Mouse (Mus musculus) retina, embryonic 14.5 days (tissue): ENCODE measurements around the gene Cry1.

ENCODE experiments used
- DNase-seq: peaks from one replicate; pipeline ENCODE4 v3.0.0-alpha.2; 2015; ENCODE audit warnings: low spot score

Gene Cry1

DNA sequence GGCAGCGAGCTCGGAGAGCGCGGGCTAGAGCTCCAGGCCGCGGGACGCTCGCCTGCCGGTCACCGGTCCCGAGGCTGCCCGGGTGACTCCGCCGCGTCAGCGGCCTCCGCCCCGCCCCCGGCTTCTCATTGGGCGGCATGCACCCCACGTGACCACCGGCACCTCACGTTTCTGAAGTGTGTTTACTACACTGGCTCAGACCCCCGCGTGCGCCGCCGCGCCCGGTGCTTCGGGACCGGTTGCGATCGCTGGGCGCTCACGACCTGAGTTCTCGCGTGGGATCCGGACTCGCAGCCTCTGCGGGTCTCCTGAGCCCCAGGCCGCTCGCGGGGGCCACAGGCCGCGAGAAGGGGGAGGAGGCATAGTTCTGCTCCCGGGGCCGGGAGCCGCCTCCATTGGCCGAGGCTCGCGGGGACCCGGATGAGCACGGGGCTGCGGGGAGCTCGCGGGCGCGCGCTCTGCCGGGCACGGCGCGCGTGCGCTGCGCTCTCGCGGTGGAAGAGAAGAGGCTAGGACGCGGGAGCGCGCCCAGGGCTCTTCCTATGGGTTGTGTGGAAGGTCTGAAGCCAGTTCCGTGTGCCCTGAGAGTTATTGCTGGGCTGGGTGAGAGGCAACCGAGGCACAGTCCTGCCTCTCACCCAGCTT lies at the start of gene Cry1:
Gene Cry1, minus strand, starts transcription at position 101 of the 645 bp plus-strand sequence.
- peak; percentile 97 for DNase-seq

DNA sequence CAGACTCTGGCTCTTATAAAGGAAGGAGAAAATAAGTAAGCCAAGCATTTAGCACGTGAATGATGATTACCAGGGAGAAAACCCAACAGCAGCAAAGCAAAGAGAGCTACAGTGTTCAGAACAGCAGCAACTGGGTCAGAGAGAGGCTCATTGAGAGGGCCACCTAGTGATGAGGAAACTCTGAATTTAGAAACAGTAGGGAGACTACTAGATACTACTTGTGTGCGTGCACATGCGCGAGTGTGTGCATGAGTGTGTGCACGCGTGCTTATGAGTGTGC lies 36.8 kb upstream of the Cry1 start:
- DNase-seq = no peak

DNA sequence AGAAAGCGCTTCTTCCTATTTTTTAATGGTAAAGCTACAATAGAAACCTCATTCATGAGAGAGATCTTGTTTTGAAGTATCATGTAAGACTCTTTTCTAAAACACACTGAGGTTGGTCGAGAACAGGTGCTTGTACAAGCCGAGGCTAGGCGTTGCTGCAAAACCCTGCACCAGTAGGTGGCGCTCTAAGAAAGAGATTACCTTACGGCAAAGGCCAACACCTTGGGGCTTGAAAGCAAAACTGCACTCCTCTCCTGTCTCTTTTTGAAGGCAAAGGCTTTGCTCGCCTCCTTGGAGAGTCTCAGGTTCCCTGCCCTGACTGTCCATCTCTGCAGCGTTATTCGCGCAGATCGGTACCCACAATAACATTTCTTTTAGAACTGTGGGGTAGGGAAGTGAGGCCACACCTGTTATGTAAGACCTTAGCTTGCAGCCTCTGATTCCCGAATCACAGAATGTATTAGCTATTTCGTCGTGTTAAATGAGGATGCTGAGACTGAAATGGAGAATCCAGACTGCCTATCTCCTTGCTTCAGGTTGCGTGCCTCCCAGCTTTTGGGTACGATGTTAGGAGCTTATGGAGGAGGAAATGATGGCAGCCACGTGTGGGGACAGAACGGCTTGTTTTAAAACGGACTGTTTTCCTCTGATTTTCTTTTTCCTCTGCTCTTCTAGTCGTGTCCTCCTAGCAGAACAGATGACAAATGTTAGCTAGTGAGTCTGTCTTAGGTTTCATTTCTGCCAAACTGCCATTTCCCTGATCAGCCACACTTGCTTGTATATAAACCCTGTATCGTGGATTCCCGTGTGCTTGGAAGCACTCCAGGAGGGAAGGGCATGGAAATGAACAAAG lies 36.3 kb upstream of the Cry1 start:
- peak; percentile 94 for DNase-seq

DNA sequence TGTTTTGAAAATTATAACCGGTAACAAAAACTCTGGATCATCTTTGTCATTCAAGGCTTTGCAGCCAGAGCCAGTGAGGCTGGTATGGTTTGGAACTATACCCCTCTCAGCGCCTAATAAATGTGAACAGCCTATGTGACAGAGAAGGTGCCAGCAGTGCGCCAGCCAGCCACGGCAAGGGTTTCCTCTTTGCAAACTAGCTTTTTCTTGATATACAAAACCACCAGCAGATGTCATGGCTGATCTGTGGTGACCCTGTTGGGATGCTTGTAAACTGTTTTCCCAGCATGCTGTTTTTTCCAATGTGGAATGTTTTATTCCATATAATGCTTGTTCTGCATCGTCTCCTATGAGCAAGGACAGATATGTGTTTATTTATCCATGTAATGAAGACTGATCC lies 30.0 kb upstream of the Cry1 start:
- DNase-seq = peak; percentile 25

DNA sequence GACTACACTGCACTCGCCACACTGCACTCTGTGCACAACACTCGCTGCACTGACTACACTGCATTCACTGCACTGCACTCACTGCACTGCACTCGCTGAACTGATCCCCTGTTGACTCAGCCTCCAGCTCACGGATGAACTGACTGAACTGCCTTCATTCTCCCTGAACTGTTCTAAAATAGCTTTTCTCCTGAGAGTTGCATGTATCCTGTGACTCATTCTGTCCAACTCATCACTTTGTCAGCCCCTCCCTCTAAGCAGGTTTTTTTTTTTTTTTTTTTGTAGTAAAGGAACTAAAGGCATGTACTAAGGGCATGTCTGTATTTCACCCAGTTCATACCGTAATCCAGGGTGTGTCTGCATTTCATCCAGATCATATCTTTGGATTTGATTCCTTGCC lies 26.8 kb upstream of the Cry1 start:
- DNase-seq = no peak

DNA sequence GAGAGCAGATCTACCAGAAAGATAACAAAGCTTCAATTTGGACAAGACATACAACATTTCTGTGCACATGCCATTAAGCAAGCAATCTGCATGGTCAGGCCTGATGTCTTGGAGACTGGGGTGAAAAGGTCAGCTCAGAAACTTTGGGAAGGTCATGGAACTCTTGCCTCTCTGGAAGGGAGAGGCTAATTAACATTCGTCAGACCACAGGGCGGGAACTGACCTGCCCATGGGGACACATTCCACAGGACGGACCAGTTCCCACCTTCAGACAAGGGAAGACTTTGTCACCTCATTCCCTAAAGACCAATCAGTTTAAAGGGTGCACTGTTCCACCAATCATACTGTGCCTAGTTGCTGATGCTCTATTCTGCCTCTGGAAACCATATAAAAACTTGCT lies 25.3 kb upstream of the Cry1 start:
- DNase-seq = no peak

DNA sequence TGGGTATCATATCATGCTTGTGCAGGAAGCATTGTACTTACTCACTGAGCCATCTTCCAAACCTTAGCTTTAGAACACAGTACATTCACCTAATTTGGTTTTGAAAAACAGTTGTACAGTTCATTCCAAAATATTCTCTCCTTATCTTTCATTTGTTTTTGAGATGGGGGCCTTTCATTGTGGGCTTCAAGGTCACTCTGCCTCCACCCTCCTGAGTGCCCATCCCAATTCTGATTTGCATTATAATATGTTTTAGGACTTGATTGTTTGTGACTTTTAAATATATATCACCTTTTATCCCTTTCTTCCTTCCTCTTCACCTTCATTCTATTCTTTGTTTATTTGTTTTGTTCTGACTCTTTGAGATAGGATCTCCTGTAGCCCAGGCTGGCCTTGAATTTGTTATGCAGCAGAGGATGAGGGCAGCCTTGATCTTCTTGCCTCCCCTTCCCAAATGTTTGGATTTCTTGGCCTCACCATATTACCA lies 24.3 kb upstream of the Cry1 start:
- DNase-seq = no peak

DNA sequence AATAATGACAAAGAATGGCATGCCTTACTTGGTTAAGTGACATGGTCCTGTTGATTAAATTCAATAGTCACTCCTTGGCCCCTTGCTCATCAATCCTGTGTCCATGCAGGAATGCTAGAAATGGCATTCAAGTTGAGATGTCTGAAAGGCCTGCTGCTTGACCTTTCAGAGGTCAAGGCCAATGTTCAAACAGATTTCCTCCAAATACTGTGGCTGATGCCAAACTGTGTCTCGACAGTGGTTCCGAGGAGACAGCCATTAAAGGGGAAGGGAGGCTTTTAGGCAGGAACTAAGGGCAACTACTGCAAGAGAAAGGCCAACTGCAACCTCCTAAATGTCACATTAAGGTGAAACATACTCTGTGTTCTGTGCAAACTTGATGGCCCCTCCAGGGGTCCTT lies 20.5 kb upstream of the Cry1 start:
- no peak for DNase-seq

DNA sequence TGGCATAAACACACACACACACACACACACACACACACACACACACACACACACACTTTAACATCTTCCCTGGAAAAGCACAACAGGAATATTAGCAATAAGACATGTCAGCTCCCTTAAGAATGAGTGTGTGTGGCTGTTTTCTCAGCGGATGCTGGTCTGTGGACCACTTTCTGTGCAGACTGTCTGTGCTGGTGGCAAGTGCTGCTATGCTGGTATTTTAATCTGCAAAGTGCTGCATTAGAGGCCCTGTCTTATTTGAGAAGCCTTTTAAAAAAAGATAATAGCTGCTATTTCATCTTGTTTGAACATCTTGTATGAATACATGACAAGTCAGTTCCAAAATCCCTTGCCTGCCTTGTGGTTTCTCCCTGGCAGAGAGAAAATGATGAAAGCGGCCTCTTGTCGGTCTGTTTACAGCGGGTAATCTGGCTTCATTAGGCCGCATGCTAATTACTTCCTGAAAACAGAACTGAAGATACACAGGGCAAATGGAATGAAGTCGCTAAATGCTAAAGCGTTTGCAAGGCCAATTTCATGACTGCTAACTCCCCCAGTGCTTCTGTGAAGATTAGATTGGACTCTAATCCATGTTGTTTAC lies 19.5 kb upstream of the Cry1 start:
- DNase-seq = no peak

DNA sequence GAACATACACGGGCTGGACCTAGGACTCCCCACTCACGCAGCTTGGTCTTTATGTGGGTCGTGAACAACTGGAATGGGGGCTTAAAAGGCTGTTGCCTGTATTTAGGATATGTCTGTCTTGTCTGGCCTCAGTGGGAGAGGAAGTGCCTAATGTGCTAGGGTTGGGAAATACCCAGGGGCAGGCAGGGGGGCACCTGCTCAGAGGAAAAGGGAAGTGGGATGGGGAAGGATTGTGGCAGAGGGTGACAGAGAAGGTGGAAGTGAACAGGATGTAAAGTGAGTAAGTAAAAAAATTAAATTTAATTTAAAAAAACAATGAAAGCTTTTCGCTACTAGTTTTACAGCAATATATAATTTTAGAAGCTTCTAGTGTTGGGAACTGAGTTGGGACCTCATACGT lies 9.7 kb upstream of the Cry1 start:
- DNase-seq = no peak

DNA sequence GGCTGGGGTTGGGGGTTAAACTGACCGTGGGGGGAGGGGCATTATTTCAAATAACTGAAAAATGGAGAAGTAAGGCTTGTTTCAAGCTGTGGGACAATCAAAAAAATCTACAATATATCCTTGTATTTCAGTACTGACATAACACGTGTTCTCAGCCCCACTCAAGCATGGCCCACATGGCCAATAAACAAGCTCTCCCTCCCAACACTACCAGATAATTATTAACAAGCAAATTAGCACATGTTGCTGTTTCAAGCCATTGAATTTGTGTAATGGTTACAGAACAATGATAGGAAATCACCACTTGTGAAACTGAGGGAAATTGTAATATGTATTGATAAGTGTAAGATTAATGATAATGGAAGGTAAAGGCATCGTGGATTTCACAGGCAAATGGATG lies 8.5 kb upstream of the Cry1 start:
- DNase-seq = no peak

DNA sequence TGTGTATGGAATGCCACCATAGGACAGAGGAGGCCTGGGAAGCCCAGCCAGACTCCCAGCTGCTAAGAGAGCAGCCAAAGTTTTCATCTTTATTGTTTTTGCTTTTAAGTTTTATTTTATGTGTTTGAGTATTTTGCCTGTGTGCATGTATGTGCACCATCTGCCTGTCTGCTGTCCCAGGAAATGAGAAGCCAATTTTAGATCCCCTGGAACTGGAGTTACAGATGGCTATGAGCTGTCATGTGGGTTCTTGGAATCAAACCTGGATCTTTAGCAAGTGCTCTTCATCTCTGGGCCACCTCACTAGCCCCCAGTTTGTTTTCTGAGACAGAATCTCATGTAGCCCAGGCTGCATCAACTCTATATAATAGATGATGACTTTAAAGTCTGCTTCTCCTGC lies 5.8 kb upstream of the Cry1 start:
- DNase-seq = no peak

DNA sequence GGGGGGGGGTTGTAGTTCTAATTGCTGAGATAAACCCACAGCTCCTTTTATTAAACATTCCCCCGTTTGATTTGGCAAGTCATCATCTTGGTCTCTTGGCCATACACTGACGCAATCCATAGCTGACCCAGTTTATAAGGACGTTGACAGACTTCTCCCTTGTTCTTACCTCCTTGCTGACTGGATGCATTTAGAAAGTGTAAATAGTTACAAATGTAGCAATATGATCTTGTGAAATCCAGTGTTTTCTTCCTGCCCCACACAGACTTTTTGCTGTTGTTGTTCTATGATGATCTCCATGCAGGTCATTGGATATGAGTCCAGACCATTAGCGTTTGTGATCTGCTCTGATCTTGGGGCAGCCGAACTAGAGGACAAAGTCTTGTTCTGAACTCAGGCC lies 5.1 kb upstream of the Cry1 start:
- DNase-seq = no peak

DNA sequence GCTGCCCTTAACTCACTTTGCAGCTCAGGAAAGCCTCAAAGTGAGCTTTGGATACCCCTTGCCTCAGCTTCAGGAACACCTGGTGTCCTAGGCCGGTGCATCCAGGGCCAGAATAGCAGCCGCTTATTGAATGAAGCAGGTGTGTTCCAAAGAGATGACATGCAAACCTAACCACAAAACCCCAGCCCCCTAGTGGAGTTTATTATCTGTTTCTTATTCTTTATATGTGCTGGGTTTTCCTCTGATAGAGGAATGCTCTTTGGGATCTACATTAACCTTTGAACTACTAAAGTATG lies 1.6 kb upstream of the Cry1 start:
- peak; percentile 13 for DNase-seq

DNA sequence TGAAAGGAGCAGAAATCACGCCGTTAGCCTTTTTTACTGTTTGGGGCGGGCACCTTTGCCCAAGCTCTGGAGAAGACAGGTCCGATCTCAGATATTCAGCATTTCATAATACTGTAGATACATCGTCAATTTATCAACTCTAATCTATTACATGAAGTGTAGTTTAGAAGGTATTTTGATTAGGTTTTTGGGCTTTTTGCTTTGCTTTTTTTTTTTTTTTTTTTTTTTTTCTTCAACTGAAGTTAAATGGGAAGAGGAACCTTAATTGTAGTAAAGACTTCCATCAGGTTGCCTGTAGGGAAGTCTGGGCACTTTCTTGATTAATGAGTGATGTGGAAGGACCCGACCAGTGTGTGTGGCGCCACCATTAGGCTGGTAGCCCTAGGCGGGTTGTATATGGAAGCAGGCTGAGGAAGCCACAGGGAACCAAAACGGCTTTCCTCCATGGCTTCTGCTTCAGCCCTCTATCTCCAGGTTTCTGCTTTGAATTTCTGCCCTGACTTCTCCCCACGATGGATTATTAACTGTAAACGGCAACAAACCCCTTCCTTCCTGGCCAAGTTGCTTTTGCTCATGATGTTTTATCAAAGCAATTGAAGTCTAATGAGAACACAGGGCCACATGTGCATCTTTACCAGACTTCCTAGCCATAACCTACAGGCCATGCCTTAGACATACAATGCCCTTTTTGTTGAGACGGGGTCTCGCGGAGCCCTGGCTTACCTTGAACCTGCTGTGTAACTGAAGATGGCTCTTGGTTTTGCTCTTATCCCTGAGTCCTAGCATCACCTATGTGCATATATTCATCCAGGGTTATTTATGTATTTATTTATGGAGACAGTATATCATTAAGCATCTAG lies 1.0 kb upstream of the Cry1 start:
- DNase-seq = peak; percentile 55

DNA sequence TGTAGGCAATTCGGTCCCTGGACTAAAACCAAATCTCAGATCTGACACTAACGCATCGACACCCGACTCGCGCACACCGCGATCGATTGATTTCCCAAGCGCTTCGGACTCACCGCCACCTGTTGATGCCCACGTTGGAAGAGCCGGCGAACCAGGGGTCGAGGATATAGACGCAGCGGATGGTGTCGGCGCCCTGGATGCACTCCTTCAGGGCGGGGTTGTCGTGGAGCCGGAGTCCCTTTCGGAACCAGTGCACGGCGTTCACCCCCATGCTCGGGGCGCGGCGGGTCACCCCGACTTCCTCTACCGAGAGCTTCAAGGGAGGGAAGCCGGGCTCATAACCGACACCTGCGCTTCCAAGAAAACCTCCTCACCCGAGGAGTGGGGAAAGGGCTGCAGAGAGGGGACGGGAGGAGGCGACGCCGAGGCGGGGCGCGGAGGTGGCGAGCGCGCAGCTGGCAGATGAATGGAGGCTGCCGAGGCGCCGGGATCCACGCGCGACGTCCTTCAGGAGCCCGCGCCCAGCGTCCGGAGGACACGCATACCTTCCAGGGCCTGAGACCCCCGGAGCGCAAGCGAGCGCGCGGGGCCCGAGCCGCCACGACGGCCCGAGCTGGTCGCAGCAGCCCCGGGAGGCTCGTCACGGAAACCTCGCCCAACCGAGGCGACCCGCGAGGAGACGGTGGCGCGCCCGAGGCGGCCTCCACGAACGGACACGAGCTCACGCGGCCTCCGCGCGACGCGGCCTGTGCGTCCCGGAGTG lies 482 bp downstream of the Cry1 start:
- peak; percentile 60 for DNase-seq

DNA sequence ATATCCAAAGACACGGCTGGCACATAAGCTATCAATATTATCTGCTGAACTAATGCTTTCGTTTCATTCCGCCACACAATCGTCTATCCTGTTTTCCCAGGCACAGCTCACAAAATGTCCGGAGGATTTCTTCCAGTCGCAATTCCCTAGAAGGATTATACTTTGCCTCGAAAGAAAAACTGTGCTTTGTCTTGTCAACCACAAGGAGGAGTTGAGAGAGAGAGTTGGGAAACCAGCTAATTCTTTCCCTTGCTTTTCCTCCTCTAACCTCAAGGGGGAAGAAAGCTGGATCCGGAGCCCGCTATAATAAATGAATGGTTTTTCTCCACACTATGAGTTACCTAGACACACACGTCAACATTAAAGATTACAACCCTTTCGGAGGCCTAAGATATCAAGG lies 1.2 kb downstream of the Cry1 start:
- DNase-seq = peak; percentile 94

DNA sequence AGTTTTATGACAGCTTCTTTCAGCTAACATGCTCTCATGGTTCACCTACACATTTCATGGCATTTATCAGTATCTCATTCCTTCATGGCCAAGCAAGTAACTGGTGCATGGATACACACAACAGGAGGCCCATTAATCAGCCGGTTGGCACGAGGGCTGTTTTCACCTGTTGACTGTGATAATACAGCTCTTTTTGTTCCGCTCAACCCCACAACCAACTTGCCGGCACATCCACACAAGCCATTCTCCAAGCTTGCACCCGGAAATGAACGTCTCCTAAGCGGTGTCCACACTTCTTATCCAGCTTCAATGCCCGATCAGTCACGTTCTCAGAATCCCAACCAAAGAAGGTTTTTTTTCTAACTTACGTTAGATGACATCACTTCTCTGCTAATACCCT lies 2.1 kb downstream of the Cry1 start:
- no peak for DNase-seq

DNA sequence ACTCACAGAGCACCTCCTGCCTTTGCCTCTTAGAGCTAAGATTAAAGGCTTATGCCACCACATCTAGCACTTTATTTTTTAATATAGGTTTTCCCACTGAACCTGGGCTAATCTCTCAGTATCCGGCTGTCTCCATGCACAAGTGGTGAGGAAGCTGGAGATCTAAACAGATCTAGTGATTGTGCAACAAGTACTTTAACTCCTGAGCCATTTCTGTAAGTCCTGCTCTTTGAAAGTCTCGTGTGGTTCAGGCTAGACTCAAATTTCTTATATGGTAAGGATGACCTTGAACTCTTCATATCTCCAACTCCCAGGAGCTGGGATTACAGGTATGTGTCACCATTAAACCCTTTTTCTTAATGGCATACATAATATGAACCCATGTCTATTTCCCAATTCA lies 8.2 kb downstream of the Cry1 start:
- no peak for DNase-seq

DNA sequence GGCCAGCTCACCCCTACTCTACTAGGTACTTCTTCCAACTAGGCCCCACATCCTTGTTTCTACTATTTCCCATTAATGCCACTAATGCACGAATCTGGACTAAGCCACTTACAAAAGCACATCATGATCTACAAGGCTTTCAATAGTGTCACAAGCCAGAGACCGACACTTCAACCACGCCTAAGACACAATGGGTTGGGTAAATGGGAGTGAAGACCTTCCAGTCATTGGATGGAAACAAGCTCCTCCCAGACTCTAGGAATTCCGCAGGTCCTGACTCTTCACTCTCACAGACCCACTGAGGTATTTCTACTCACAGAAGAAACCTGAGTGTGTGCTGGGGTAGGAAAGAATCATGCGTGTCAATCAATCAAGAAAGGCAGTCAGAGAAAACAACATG lies 19.6 kb downstream of the Cry1 start:
- DNase-seq = peak; percentile 6

DNA sequence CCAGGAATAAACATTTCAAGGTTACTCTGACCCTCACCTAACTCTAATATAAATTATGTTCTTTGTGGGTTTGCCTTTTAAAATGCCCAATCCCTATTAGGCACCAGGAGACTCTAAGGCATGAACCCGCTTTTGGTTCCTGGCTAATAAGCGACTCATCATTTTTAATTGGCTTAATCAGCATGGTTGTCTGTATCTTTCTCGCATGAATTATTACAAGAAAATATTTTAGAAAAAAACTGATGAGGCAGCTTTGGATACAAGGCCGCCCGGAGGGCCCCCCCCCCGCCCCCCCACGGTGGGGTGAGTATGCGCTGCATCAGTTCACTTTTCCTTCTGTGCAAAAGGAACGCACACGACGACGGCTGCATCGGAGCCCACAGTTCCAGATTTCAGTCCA lies 20.1 kb downstream of the Cry1 start:
- peak; percentile 54 for DNase-seq

DNA sequence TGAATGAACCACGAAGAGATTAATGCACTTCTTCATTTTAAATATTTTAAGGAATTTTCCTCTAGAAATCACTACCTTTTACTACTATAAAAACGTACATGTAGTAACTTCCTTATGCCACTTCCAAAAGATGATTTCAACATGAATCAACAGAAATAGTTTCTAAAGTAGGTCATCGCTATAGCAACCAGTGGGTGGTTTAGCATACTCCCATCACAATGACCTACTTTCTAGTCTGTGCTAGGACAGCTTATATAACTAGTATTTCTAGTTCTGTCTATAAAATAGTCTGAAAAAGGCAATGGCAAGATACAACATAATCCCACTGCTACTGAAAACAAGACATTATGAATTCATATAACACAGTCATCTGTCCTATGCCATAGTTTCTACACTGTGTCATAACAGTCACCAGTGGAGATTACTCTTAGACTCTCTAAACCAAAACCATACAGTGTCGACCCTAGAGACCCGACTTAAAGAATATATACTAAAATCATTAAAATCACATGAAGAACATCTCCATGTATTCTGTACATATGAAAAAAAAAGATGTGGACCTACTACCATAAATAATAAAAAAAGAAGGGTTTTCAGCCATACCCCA lies 23.0 kb downstream of the Cry1 start:
- DNase-seq = peak; percentile 88
